Mouse (Mus musculus): ENCODE results near the gene Sag. TPM values are rescaled to one million over a fixed set of nuclear protein-coding genes. Genes with fewer than 3 reads are reported as not detected.

Gene Sag
- polyA plus RNA-seq (2017; shearing (Covaris generic)): 4.3 TPM

GRCm38 (mm10) chr1:87803576-87803975 lies at the start of gene Sag:
TSS of gene Sag (plus strand) at chr1:87803680.

GRCm38 (mm10) chr1:87755641-87756470 lies 47.6 kb upstream of the Sag start, which contains the start of gene Atg16l1:
TSS of gene Atg16l1 (plus strand) at chr1:87755870.

GRCm38 (mm10) chr1:87852892-87853600 lies 49.6 kb downstream of the Sag start, which contains the start of gene Dgkd:
TSS of gene Dgkd (plus strand) at chr1:87853287.

Other genes starting within 250 kb of the Sag start
- gene Ngef, start 229.8 kb upstream of the Sag start, polyA plus RNA-seq (2017; shearing (Covaris generic)): not detected
- 255 TPM for gene Inpp5d, start 183.4 kb upstream of the Sag start, polyA plus RNA-seq (2017; shearing (Covaris generic))
- 39.6 TPM for gene Atg16l1, start 47.8 kb upstream of the Sag start, polyA plus RNA-seq (2017; shearing (Covaris generic))
- gene Dgkd, start 49.6 kb downstream of the Sag start, polyA plus RNA-seq (2017; shearing (Covaris generic)): 61.9 TPM
- gene Usp40, start 204.9 kb downstream of the Sag start, polyA plus RNA-seq (2017; shearing (Covaris generic)): 27.2 TPM